Mouse (Mus musculus) kidney, postnatal 0 days (tissue): ENCODE results near the gene Ptf1a. TPM values are rescaled to one million over a fixed set of nuclear protein-coding genes. Genes with fewer than 3 reads are reported as not detected.

Experiments used
- ATAC-seq: fragments of 200-750 bp; cut with Nextera tagmentation; replicated peaks from 2 replicates; pipeline ENCODE4 v1.8.0; 2017; ENCODE audit warnings: low read depth, moderate number of reproducible peaks, moderate TSS enrichment, moderate library complexity; ENCODE audit not compliant: low FRiP score
- DNase-seq: peaks from one replicate; pipeline ENCODE4 v3.0.0-alpha.2; 2016; ENCODE audit warnings: low spot score
- H3K27ac ChIP-seq: fragments of 300-500 bp; sonication (generic); 2 replicates; pipeline ENCODE4 v1.5.1; 2014; ENCODE audit warnings: mild to moderate bottlenecking
- H3K27me3 ChIP-seq: fragments of 300-500 bp; sonication (generic); 2 replicates; pipeline ENCODE4 v1.6.1; 2014; ENCODE audit warnings: low read length, mixed read lengths; ENCODE audit not compliant: insufficient read depth
- H3K36me3 ChIP-seq: fragments of 300-500 bp; sonication (generic); 2 replicates; pipeline ENCODE4 v1.6.1; 2014; ENCODE audit warnings: low read length, mixed read lengths; ENCODE audit not compliant: insufficient read depth
- H3K4me1 ChIP-seq: fragments of 300-500 bp; sonication (generic); replicated peaks from 2 replicates; pipeline ENCODE4 v1.6.1; 2014; ENCODE audit warnings: antibody characterized with exemption, low read length, mixed read lengths; ENCODE audit not compliant: insufficient read depth
- H3K4me2 ChIP-seq: fragments of 300-500 bp; sonication (generic); 2 replicates; pipeline ENCODE4 v1.6.1; 2014; ENCODE audit warnings: mild to moderate bottlenecking, low read length, moderate library complexity, mixed read lengths
- H3K4me3 ChIP-seq: fragments of 300-500 bp; sonication (generic); replicated peaks from 2 replicates; pipeline ENCODE4 v1.5.1; 2014; ENCODE audit warnings: low read depth, low read length
- H3K9ac ChIP-seq: fragments of 300-500 bp; sonication (generic); 2 replicates; pipeline ENCODE4 v1.6.1; 2014; ENCODE audit warnings: low read depth, low read length
- H3K9me3 ChIP-seq: fragments of 300-500 bp; sonication (generic); replicated peaks from 2 replicates; pipeline ENCODE4 v1.6.1; 2016; ENCODE audit warnings: low read length, inconsistent platforms, mixed read lengths
- CTCF ChIP-seq: IDR thresholded peaks from 2 replicates; pipeline ENCODE4 v1.5.1; 2016; ENCODE audit warnings: antibody characterized with exemption, low read depth, mild to moderate bottlenecking, moderate library complexity
- WGBS: fragments of 180-500 bp; shearing (Covaris S2); extraction: QIAGEN DNeasy Blood & Tissue Kit; methylation state at CpG from one replicate; pipeline ENCODE4 v1.1.7; 2014; 5-methylcytosine and 5-hydroxymethylcytosine counted together
- polyA plus RNA-seq: library from polyadenylated mRNA; unstranded; fragments of >200 nt; fragmentation: Nextera tagmentation; extraction: Ambion mirVana; gene quantifications from 2 replicates; pipeline ENCODE4 v1.2.1, GENCODE M21; 2015

Ptf1a gene
- polyA plus RNA-seq, 1 experiment from 2014 or later = not detected

- H3K4me1 ChIP-seq = 0 out of 2 replicates have a peak, but pooled peaks cover 5% of the 10 kb centered on the region
- 22% methylated on average over 4 of the region's 4 CpGs for WGBS
- H3K9me3 ChIP-seq = no peaks in the 10 kb centered on the region
- H3K4me2 ChIP-seq = no peak overlapping the region
- no peaks in the 10 kb centered on the region for H3K36me3 ChIP-seq
- no peak for TF ChIP-seq CTCF
- peaks cover 88% of the 10 kb centered on the region for H3K27me3 ChIP-seq
- DNase-seq (no peak), ATAC-seq (no peak)
- H3K9ac ChIP-seq = no peak overlapping the region
- no peak overlapping the region for H3K27ac ChIP-seq
- H3K4me3 ChIP-seq = no peak overlapping the region
Measured at GRCm38 (mm10) chr2:19449308-19449707, 3.8 kb downstream of the Ptf1a start.

- H3K36me3 ChIP-seq = no peaks in the 10 kb centered on the region
- WGBS = 1% methylated on average over 19 of the region's 19 CpGs
- no peak for ATAC-seq
Measured at GRCm38 (mm10) chr2:19452531-19453055, 7.1 kb downstream of the Ptf1a start.

GRCm38 (mm10) chr2:19455228-19455627 is 9.8 kb downstream of the Ptf1a start:
- WGBS = 6% methylated on average over 5 of the region's 5 CpGs
- Histone ChIP-seq H3K4me2 (no peak overlapping the region), H3K36me3 (no peaks in the 10 kb centered on the region)

More at GRCm38 (mm10) chr2:19452531-19453055, 7.1 kb downstream of the Ptf1a start:
- no peaks in the 10 kb centered on the region for H3K4me1 ChIP-seq
- H3K4me2 ChIP-seq = no peak overlapping the region
- H3K4me3 ChIP-seq = no peak overlapping the region
- no peaks in the 10 kb centered on the region for H3K9me3 ChIP-seq
- no peak for DNase-seq
- no peak for TF ChIP-seq CTCF
- no peak overlapping the region for H3K27ac ChIP-seq
- H3K9ac ChIP-seq = no peak overlapping the region
- peaks cover 85% of the 10 kb centered on the region for H3K27me3 ChIP-seq

GRCm38 (mm10) chr2:19455857-19456482 is 10.5 kb downstream of the Ptf1a start:
- no peaks in the 10 kb centered on the region for H3K9me3 ChIP-seq
- TF ChIP-seq CTCF = no peak
- no peak overlapping the region for H3K4me2 ChIP-seq
- 7% methylated on average over 10 of the region's 10 CpGs for WGBS
- H3K27ac ChIP-seq = no peak overlapping the region
- DNase-seq (no peak), ATAC-seq (no peak)
- no peaks in the 10 kb centered on the region for H3K4me1 ChIP-seq
- no peaks in the 10 kb centered on the region for H3K36me3 ChIP-seq
- no peak overlapping the region for H3K4me3 ChIP-seq
- no peak overlapping the region for H3K9ac ChIP-seq
- peaks cover 60% of the 10 kb centered on the region for H3K27me3 ChIP-seq

More at GRCm38 (mm10) chr2:19455228-19455627, 9.8 kb downstream of the Ptf1a start:
- Histone ChIP-seq H3K4me3 (no peak overlapping the region), H3K9me3 (no peaks in the 10 kb centered on the region), H3K27me3 (peaks cover 67% of the 10 kb centered on the region), H3K27ac (no peak overlapping the region), H3K9ac (no peak overlapping the region), H3K4me1 (no peaks in the 10 kb centered on the region)
- DNase-seq (no peak), ATAC-seq (no peak)
- TF ChIP-seq CTCF = no peak

- no peak for ATAC-seq
- DNase-seq = no peak
- 55% methylated on average over 2 of the region's 2 CpGs for WGBS
- H3K27me3 ChIP-seq = peaks cover 35% of the 10 kb centered on the region
- no peak overlapping the region for H3K4me2 ChIP-seq
- H3K9ac ChIP-seq = no peak overlapping the region
- H3K9me3 ChIP-seq = no peaks in the 10 kb centered on the region
- TF ChIP-seq CTCF = no peak
- no peaks in the 10 kb centered on the region for H3K36me3 ChIP-seq
- no peaks in the 10 kb centered on the region for H3K4me1 ChIP-seq
- no peak overlapping the region for H3K4me3 ChIP-seq
- H3K27ac ChIP-seq = no peak overlapping the region
Measured at GRCm38 (mm10) chr2:19458785-19459184, 13.3 kb downstream of the Ptf1a start.

- no peak overlapping the region for H3K9ac ChIP-seq
- H3K27ac ChIP-seq = no peak overlapping the region
- H3K36me3 ChIP-seq = no peaks in the 10 kb centered on the region
- H3K27me3 ChIP-seq = peaks cover 6% of the 10 kb centered on the region; the same call in 1 of the 2 replicates
- H3K4me1 ChIP-seq = no peaks in the 10 kb centered on the region
- H3K4me2 ChIP-seq = no peak overlapping the region
- WGBS = 42% methylated on average over 2 of the region's 2 CpGs
- DNase-seq = no peak
- no peaks in the 10 kb centered on the region for H3K9me3 ChIP-seq
- TF ChIP-seq CTCF = no peak
- no peak overlapping the region for H3K4me3 ChIP-seq
- ATAC-seq = no peak
Measured at GRCm38 (mm10) chr2:19461940-19462339, 16.5 kb downstream of the Ptf1a start.
